Mouse (Mus musculus): ENCODE measurements around the gene Sh3yl1. TPM values are rescaled to one million over a fixed set of nuclear protein-coding genes. Genes with fewer than 3 reads are reported as not detected.

Sh3yl1 gene
- polyA plus RNA-seq, 1 experiment from 2014 or later = 46.1 TPM

GRCm38 (mm10) chr12:30884622-30885230 lies 26.7 kb upstream of the Sh3yl1 start:
- TF ChIP-seq CTCF (IDR thresholded peaks at IDR 0.05; ENCODE audit: low read depth) = no peak
- 7% methylated on average over 39 of the region's 39 CpGs for WGBS
- H3K27ac ChIP-seq = no peak overlapping the region
- H3K9ac ChIP-seq (ENCODE audit: low read depth, low read length) = peak overlapping the region; percentile 23; the same call in 1 of the 2 replicates
- peak overlapping the region; percentile 47 for H3K4me3 ChIP-seq (replicated peaks; ENCODE audit: low read depth, low read length)
- no peaks in the 10 kb centered on the region; the same call in 1 of the 2 replicates for H3K4me1 ChIP-seq (replicated peaks; ENCODE audit: insufficient read depth, low read length)
- no peaks in the 10 kb centered on the region for H3K36me3 ChIP-seq (ENCODE audit: insufficient read depth, low read length)
- H3K4me2 ChIP-seq (ENCODE audit: low read length) = peak overlapping the region; percentile 95
- H3K27me3 ChIP-seq (ENCODE audit: insufficient read depth, low read length) = peaks cover 36% of the 10 kb centered on the region
- H3K9me3 ChIP-seq (replicated peaks; ENCODE audit: low read length) = no peaks in the 10 kb centered on the region
- DNase-seq (ENCODE audit: low spot score) (peak; percentile 18), ATAC-seq (replicated peaks; ENCODE audit: low FRiP score, low read depth) (peak; percentile 68; the same call in 1 of the 2 replicates)

GRCm38 (mm10) chr12:30885891-30886290 lies 25.6 kb upstream of the Sh3yl1 start:
- Histone ChIP-seq H3K9ac (ENCODE audit: low read depth, low read length) (no peak overlapping the region), H3K9me3 (replicated peaks; ENCODE audit: low read length) (no peaks in the 10 kb centered on the region), H3K4me3 (replicated peaks; ENCODE audit: low read depth, low read length) (no peak overlapping the region), H3K4me1 (replicated peaks; ENCODE audit: insufficient read depth, low read length) (no peaks in the 10 kb centered on the region; the same call in 1 of the 2 replicates), H3K27ac (no peak overlapping the region), H3K4me2 (ENCODE audit: low read length) (no peak overlapping the region), H3K36me3 (ENCODE audit: insufficient read depth, low read length) (no peaks in the 10 kb centered on the region), H3K27me3 (ENCODE audit: insufficient read depth, low read length) (peaks cover 36% of the 10 kb centered on the region)
- DNase-seq (ENCODE audit: low spot score) (no peak), ATAC-seq (replicated peaks; ENCODE audit: low FRiP score, low read depth) (no peak)
- TF ChIP-seq CTCF (IDR thresholded peaks at IDR 0.05; ENCODE audit: low read depth) = no peak
- 79% methylated on average over 6 of the region's 6 CpGs for WGBS

DNA sequence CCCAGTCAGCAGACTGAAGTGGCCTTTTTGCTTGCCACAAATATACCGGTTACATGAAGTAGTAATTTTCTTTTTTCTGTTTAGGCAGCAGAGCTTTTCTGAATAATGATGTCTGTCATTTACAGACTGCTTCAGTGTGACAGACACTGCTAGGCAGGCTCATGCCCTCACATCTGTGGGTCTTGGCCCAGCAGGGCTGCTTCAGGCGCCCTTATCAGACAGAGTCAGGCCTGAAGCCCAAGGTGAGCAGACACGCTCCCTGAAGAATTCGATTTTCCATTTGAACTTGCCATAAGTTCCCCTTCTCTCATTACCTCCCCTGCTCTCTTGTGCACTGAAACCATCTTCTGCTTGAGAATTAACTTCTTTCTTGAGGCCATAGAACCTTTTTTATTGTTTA lies 23.5 kb upstream of the Sh3yl1 start:
- DNase-seq (ENCODE audit: low spot score) (no peak), ATAC-seq (replicated peaks; ENCODE audit: low FRiP score, low read depth) (no peak)
- WGBS = 80% methylated on average over 4 of the region's 4 CpGs
- H3K27ac ChIP-seq = no peak overlapping the region
- H3K9ac ChIP-seq (ENCODE audit: low read depth, low read length) = no peak overlapping the region
- H3K36me3 ChIP-seq (ENCODE audit: insufficient read depth, low read length) = no peaks in the 10 kb centered on the region
- no peak overlapping the region for H3K4me3 ChIP-seq (replicated peaks; ENCODE audit: low read depth, low read length)
- no peak for TF ChIP-seq CTCF (IDR thresholded peaks at IDR 0.05; ENCODE audit: low read depth)
- H3K4me2 ChIP-seq (ENCODE audit: low read length) = no peak overlapping the region
- H3K27me3 ChIP-seq (ENCODE audit: insufficient read depth, low read length) = peaks cover 29% of the 10 kb centered on the region
- no peaks in the 10 kb centered on the region; the same call in 1 of the 2 replicates for H3K4me1 ChIP-seq (replicated peaks; ENCODE audit: insufficient read depth, low read length)
- H3K9me3 ChIP-seq (replicated peaks; ENCODE audit: low read length) = no peaks in the 10 kb centered on the region

- Histone ChIP-seq H3K9me3 (replicated peaks; ENCODE audit: low read length) (no peaks in the 10 kb centered on the region), H3K27me3 (ENCODE audit: insufficient read depth, low read length) (peaks cover 10% of the 10 kb centered on the region), H3K4me2 (ENCODE audit: low read length) (no peak overlapping the region), H3K36me3 (ENCODE audit: insufficient read depth, low read length) (0 out of 2 replicates have a peak, but pooled peaks cover 2% of the 10 kb centered on the region), H3K4me3 (replicated peaks; ENCODE audit: low read depth, low read length) (no peak overlapping the region), H3K27ac (no peak overlapping the region), H3K9ac (ENCODE audit: low read depth, low read length) (no peak overlapping the region), H3K4me1 (replicated peaks; ENCODE audit: insufficient read depth, low read length) (no peaks in the 10 kb centered on the region)
- WGBS = 35% methylated on average over 5 of the region's 5 CpGs
- peak; percentile 57; the same call in 1 of the 2 replicates for ATAC-seq (replicated peaks; ENCODE audit: low FRiP score, low read depth)
- DNase-seq (ENCODE audit: low spot score) = peak; percentile 88
- peak; percentile 96 for TF ChIP-seq CTCF (IDR thresholded peaks at IDR 0.05; ENCODE audit: low read depth)
Measured at GRCm38 (mm10) chr12:30890067-30890466, 21.4 kb upstream of the Sh3yl1 start.

DNA sequence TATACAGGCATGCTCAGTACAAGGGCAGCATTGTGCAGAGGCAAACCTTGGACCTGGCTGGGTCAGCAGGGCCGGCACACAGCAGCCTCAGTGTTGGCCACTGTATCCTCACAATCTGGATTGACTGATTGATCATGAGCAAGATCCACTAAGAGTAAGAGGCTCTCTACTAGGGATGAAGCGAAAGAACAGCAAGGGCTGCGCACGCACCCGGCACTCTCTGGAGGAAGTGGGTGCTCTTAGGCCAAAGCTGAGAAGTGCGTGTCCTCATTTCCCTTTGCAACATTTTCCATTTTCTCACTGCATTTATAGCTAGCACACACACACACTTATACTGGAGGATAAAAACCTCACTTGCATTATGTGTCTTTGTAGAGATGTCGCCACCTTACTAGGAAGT lies 20.0 kb upstream of the Sh3yl1 start:
- Histone ChIP-seq H3K36me3 (ENCODE audit: insufficient read depth, low read length) (0 out of 2 replicates have a peak, but pooled peaks cover 2% of the 10 kb centered on the region), H3K4me1 (replicated peaks; ENCODE audit: insufficient read depth, low read length) (no peaks in the 10 kb centered on the region), H3K9me3 (replicated peaks; ENCODE audit: low read length) (no peaks in the 10 kb centered on the region), H3K9ac (ENCODE audit: low read depth, low read length) (no peak overlapping the region), H3K4me2 (ENCODE audit: low read length) (no peak overlapping the region), H3K4me3 (replicated peaks; ENCODE audit: low read depth, low read length) (no peak overlapping the region), H3K27ac (no peak overlapping the region), H3K27me3 (ENCODE audit: insufficient read depth, low read length) (no peaks in the 10 kb centered on the region)
- TF ChIP-seq CTCF (IDR thresholded peaks at IDR 0.05; ENCODE audit: low read depth) = no peak
- 83% methylated on average over 7 of the region's 7 CpGs for WGBS
- ATAC-seq (replicated peaks; ENCODE audit: low FRiP score, low read depth) (no peak), DNase-seq (ENCODE audit: low spot score) (no peak)

- ATAC-seq (replicated peaks; ENCODE audit: low FRiP score, low read depth) (no peak), DNase-seq (ENCODE audit: low spot score) (no peak)
- WGBS = 96% methylated on average over 4 of the region's 4 CpGs
Measured at GRCm38 (mm10) chr12:30897039-30897438, 14.4 kb upstream of the Sh3yl1 start.

More at GRCm38 (mm10) chr12:30897039-30897438, 14.4 kb upstream of the Sh3yl1 start:
- no peak for TF ChIP-seq CTCF (IDR thresholded peaks at IDR 0.05; ENCODE audit: low read depth)
- no peaks in the 10 kb centered on the region for H3K4me1 ChIP-seq (replicated peaks; ENCODE audit: insufficient read depth, low read length)
- no peak overlapping the region for H3K9ac ChIP-seq (ENCODE audit: low read depth, low read length)
- no peak overlapping the region for H3K4me2 ChIP-seq (ENCODE audit: low read length)
- no peaks in the 10 kb centered on the region for H3K9me3 ChIP-seq (replicated peaks; ENCODE audit: low read length)
- H3K27me3 ChIP-seq (ENCODE audit: insufficient read depth, low read length) = no peaks in the 10 kb centered on the region
- H3K4me3 ChIP-seq (replicated peaks; ENCODE audit: low read depth, low read length) = no peak overlapping the region
- H3K27ac ChIP-seq = no peak overlapping the region
- peaks cover 6% of the 10 kb centered on the region; the same call in 1 of the 2 replicates for H3K36me3 ChIP-seq (ENCODE audit: insufficient read depth, low read length)
